Mouse (Mus musculus): Measurements from ENCODE around the gene Alg3.

Alg3 gene

DNA sequence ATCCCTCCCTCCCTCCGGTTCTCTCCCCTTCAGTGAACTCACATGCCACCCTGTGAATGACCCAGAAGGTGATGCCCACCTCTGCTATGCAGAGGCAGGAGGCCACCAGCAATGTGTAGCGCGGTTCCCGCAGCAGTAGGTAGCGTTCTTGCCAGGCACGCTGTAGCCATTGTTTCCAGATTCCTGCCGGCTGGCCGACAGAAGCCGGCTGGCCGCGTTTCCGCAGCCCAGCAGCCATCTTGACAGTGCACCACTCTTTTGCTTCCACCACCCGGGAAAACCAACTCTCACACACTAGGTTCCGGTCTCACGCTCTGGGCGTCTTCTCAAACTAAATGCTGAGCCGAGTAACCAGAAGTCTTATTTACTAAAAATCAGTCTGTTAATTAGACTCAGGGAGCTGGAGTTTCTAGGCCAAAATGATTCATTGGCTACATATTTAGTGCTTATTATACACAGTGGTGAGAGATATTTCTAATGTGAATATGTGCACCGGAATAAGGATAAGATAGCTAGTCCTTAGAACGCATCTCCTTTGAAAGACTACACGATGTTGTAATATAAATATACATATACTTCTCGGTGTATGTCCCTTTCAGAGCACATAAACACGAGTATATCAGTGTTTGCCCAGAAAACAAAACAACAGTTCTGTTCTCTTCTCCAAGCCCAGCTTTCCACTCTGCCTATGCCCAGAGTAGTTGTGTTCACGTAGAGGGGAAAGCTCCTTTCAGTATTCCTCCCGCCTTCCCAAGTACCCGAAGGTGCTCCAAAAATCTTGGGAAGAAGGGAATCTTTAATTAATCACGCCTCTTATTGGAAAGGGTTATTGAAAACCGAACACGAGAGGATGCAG is 806 bp downstream of the Alg3 start:
- peak; percentile 56 to 76 for DNase-seq (ENCODE audit: low spot score in 2 of 2)

DNA sequence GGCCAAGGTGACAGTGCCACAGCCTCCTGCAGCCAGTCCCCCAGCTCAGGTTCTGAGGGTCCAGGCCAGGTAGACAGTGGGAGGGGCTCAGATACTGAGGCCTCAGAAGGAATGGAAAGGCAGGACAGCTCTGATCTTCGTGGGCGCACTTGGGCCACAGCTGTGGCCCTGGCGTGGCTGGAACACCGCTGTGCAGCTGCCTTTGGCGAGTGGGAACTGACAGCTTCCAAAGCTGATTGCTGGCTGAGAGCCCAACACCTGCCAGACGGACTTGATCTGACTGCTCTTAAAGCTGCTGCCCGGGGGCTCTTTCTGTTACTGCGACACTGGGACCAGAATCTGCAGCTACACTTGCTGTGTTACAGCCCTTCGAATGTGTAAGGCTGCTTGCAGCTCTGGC is 6.8 kb downstream of the Alg3 start:
- no peak for DNase-seq (ENCODE audit: low spot score in 2 of 2)

DNA sequence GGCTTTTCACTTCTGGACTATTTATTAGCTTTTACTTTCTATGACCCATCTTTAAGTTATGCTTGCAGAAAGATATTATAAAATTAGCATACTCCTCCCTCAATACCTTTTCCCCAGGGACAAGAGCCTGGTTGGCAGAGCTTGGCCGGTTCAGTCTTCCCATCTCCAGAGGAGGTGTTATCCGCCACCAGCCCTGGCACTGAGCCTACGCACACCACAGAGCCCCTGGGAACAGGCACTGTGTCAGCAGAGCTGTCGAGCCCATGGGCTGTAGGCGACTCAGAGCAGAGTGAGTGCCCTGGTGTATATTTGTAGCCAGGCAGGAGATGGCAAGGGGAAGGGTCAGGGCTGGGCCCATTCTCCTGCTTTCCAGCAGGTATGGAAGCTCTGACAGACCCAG is 11.0 kb downstream of the Alg3 start:
- no peak for DNase-seq (ENCODE audit: low spot score in 2 of 2)

DNA sequence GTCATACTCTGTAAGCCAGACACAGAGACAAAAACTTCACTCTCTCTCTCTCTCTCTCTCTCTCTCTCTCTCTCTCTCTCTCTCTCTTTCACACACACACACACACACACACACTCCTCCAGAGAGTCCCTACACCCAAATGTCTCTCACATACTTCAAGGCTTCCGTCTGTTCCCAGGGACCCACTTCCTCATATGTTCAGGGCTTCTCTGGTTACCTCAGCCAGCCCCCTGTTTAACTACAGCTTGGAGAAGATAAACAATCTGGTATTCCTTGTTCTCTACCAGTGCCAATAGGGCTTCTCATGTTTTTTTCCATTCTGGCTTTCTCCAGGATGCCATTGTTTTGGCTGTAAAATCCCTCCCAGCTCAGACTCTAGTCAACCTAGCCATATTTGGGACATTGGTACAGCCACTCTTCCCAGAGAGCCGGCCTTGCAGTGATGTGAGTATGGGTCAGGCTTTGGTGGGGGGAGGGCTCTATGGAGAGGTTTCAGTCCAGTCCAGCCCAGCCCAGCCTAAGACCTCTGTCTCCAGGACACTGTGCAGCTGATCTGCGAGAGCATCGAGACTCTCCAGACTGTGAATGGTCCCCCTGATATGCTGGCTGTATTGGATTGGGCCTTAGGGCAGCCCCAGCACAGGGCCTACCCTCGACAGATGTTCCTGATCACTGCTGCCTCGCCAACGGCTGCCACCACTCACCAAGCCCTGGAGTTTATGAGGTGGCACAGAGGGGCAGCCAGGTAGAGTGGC is 14.7 kb downstream of the Alg3 start:
- no peak for DNase-seq (ENCODE audit: low spot score in 2 of 2)

DNA sequence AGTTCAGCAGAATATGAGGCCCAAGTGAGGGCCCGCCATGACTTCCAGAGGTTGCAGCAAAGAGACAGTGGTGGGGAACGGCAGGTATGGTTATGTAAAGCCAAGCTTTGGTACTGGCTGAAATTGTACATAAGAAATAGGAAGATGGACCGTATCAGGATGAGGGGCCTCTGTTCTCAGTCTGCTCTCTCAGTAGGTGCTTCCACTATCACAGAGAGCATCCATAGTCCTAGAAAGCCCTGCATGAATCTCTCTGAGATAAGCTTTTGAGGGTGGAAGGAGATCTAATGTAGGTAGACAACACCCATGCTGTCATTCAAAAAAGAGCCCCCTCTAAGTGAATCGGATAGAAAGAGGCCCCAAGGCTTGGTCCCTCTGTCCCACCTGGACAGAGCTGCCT is 15.8 kb downstream of the Alg3 start:
- no peak for DNase-seq (ENCODE audit: low spot score in 2 of 2)

DNA sequence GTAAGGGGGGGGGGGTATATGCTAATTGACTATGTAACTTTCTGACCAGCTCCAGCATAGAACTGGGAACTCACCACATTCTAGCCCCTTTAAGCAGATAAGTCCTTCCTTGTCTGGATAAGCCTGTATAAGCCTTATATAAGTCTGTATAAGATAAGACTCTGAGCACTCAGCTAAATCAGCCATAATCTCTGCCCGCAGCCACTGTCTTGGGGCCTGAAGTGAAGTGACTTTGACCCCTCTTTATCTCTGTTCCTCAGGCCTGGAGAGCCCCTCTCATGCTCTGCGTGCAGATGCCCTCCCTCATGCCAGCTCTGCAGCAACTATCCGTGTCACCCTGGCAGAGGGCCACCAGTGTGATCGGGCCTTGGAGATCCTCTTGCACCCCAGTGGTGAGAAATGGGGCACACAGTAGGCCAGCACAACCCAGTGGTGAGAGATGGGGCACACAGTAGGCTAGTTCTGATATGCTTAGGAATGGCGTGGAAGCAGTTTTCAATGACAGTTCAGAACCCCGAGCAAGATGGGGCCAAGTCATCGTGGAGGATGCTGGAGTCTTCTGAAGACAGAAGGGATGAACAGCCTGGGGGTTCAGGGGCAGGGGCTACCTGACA is 16.4 kb downstream of the Alg3 start:
- no peak for DNase-seq (ENCODE audit: low spot score in 2 of 2)

DNA sequence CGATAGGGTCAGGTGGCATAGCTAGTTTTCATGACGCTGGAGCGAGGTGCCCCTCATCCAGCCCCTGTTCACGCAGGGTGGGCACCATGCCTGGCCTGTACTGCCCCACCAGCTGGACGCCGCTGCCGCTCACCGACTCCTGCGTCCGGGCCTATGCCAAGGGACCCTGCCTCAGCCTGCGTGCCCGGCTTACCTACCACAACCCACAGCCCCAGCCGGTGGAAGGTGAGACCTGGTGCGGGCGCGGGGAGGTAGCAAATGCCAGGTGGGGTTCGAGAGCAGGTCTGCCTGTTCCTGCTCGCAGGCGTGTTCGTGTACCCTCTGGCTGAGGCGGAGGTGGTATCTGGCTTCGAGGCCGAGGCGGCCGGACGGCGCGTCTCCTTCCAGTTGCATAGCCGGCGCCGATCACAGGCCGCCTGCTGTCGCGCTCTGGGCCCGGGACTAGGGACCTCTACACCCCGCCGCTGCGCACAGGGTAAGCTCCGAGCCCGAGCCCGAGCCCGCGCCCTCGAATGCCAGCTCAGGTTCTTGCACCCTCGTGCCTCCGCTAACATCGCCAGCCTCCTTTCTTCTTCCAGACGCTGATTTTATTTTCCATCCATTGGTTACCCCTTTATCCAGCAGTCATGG is 20.3 kb downstream of the Alg3 start:
- no peak for DNase-seq (ENCODE audit: low spot score in 2 of 2)

DNA sequence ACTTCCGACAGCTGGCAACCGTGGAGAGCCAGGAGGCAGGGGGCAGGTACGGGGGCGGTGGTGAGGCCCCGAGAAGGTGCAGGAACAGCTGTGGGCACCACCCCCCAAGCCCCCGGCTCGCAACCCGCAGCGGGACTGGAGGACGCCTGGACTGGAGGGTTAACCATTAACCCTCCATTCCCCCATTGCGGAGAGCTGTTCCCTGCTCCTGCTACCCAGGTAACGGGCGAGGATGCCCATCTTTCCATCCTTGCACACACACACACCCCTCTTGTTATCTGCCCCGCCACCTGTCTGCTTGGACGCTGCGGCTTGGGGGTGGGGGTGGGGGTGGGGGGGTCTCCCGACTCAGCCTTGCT is 20.9 kb downstream of the Alg3 start:
- no peak for DNase-seq (ENCODE audit: low spot score in 2 of 2)

DNA sequence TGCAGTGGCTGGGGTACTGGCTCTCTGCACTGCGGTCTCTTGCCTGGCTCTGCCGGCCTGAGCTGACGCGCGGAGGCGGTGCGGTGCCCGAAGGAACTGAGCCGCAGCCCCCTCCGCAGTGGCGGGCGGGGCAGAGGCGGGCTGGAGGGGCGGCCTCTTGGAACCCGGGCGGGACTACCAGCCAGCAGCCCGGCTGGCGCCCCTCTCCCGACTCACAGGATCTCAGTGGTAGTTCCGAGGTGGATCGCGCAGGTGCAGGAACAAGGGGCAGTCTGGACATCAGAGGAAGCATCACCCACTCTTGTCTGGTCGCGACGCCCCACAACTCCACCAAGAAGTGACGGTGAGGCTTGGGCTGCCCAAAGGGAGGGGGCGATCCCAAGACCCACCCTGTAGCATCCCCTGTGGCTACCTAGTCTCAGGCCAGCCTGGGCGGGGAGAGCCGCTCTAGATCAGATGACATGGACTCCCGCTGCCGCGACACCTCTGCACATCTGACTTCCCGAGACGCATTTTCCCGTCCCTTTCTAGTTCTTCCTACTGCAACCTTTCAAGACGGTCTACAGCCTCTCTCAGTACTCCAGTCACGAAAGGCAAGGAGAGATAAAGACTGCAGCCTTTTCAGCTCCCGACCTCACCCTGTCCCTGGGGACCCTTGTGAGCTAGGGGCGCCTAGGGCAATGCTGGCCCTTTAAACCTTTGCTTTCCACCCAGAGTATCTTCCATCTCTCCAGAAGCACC is 21.4 kb downstream of the Alg3 start:
- DNase-seq (ENCODE audit: low spot score in 2 of 2) = no peak

DNA sequence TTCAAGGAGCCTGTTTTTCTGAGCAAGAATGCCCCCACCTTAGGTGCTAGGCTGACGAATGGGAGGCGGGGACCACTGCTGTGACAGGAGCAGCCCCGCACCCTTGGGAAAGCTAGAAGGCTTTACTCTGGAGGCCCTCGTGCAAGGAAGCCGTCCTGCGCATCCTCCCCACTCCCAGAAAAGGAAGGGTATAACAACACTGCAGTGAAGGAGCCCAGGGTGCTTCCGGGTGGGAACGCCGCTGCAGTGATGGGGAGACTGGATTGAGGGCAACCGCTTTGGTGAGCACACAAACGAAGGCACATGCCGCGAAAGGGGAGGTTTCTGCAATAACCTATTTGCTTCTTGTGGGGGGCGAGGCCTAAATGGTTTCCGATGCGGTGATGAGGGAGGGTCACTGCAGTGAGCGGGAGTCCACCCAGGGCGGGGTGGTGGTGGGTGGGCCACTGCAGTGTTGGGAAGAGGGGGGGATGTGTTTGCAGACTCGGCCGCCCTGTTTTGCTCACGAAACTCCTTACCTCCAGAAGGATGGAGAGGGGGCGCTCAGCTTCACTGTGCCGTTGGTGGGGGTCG is 22.1 kb downstream of the Alg3 start, which contains the start of gene Vwa5b2:
Vwa5b2 (plus strand) TSS at position 106 of the 573 bp plus-strand sequence.
- DNase-seq (ENCODE audit: low spot score in 2 of 2) = no peak

DNA sequence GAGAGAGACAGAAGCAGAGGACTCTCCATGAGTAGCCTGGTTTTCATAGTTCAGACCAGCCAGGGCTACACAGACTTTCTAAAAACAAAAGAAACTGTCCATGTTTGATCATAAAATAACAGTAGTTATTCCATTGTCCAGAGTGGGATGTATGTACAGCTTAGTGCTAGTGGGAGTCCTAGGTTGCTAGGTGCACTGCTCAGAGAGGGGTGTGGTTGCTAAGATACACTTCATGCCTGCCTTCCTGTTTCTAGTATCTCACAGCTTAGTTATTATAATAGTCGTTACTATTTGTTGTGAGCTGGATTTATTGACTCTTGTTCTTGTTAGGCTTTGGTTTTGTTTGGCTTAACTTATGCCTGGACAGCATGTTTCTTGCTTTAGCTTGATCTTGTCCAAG is 46.5 kb downstream of the Alg3 start:
- no peak for DNase-seq (ENCODE audit: low spot score in 2 of 2)

DNA sequence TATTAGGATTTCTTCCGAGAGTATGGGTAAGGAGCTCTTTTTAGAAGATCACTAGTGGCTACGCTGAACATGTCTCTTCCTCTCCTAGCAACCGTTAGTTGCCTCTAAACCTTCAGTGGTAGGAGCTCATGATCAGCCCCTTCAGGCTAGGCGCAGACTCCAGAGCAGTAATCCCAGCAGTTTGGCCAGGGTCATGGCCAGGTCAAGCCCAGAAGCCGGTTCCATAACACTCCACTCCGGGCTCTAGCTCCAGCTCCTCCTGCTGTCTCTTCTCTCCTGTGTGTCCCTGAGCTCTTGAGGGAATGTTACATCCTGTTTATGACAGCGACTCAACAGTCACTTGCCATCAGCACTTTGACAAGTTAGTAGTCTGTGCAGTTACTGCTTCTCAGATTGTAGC is 54.2 kb downstream of the Alg3 start:
- DNase-seq (ENCODE audit: low spot score in 2 of 2) = no peak

All from heart, adult 9 months (tissue).